Mouse (Mus musculus): ENCODE measurements around the gene Rassf10. TPM values are rescaled to one million over a fixed set of nuclear protein-coding genes. Genes with fewer than 3 reads are reported as not detected.

Gene Rassf10
- polyA plus RNA-seq, 1 experiment from 2014 or later: 3.9 TPM

- no peak overlapping the region for H3K4me2 ChIP-seq (ENCODE audit: low read length)
- 0 out of 2 replicates have a peak, but pooled peaks cover 3% of the 10 kb centered on the region for H3K9me3 ChIP-seq (ENCODE audit: control insufficient read depth, low read length)
- no peak overlapping the region for H3K9ac ChIP-seq (ENCODE audit: low read length)
- no peak overlapping the region for H3K4me3 ChIP-seq (ENCODE audit: control insufficient read depth in 1 of 2, insufficient read depth in 1 of 2, low read depth in 1 of 2, low read length in 2 of 2)
- H3K27me3 ChIP-seq (ENCODE audit: control insufficient read depth, insufficient read depth, low read length): no peaks in the 10 kb centered on the region
- ATAC-seq (ENCODE audit: insufficient number of reproducible peaks, insufficient read depth, low FRiP score, low read depth): no peak
- H3K36me3 ChIP-seq (ENCODE audit: control insufficient read depth, insufficient read depth, low read length): no peaks in the 10 kb centered on the region
- H3K27ac ChIP-seq (replicated peaks in 1 of 2; ENCODE audit: control insufficient read depth in 1 of 2, insufficient read depth in 1 of 2, low read depth in 2 of 2, low read length in 2 of 2): no peak overlapping the region
- no peaks in the 10 kb centered on the region for H3K4me1 ChIP-seq (ENCODE audit: control insufficient read depth in 2 of 2, insufficient read depth in 2 of 2, low read length in 2 of 2)
- 77% methylated on average over 5 of the region's 5 CpGs for WGBS
Measured at GRCm38 (mm10) chr7:112992928-112993327, 39.2 kb downstream of the Rassf10 start.

- Histone ChIP-seq H3K9me3 (ENCODE audit: control insufficient read depth, low read length) (no peaks in the 10 kb centered on the region), H3K4me2 (ENCODE audit: low read length) (no peak overlapping the region), H3K27ac (replicated peaks in 1 of 2; ENCODE audit: control insufficient read depth in 1 of 2, insufficient read depth in 1 of 2, low read depth in 2 of 2, low read length in 2 of 2) (no peak overlapping the region), H3K9ac (ENCODE audit: low read length) (no peak overlapping the region), H3K27me3 (ENCODE audit: control insufficient read depth, insufficient read depth, low read length) (no peaks in the 10 kb centered on the region), H3K4me1 (ENCODE audit: control insufficient read depth in 2 of 2, insufficient read depth in 2 of 2, low read length in 2 of 2) (no peaks in the 10 kb centered on the region), H3K4me3 (ENCODE audit: control insufficient read depth in 1 of 2, insufficient read depth in 1 of 2, low read depth in 1 of 2, low read length in 2 of 2) (no peak overlapping the region), H3K36me3 (ENCODE audit: control insufficient read depth, insufficient read depth, low read length) (no peaks in the 10 kb centered on the region)
- 72% methylated on average over 3 of the region's 3 CpGs for WGBS
- no peak for ATAC-seq (ENCODE audit: insufficient number of reproducible peaks, insufficient read depth, low FRiP score, low read depth)
Measured at GRCm38 (mm10) chr7:113003565-113004255, 49.9 kb downstream of the Rassf10 start.

- no peak for ATAC-seq (ENCODE audit: insufficient number of reproducible peaks, insufficient read depth, low FRiP score, low read depth)
Measured at GRCm38 (mm10) chr7:113005726-113006125, 52.0 kb downstream of the Rassf10 start.

More at GRCm38 (mm10) chr7:113005726-113006125, 52.0 kb downstream of the Rassf10 start:
- 82% methylated on average over 6 of the region's 6 CpGs for WGBS
- H3K4me2 ChIP-seq (ENCODE audit: low read length): no peak overlapping the region
- no peak overlapping the region for H3K9ac ChIP-seq (ENCODE audit: low read length)
- no peak overlapping the region for H3K4me3 ChIP-seq (ENCODE audit: control insufficient read depth in 1 of 2, insufficient read depth in 1 of 2, low read depth in 1 of 2, low read length in 2 of 2)
- no peak overlapping the region for H3K27ac ChIP-seq (replicated peaks in 1 of 2; ENCODE audit: control insufficient read depth in 1 of 2, insufficient read depth in 1 of 2, low read depth in 2 of 2, low read length in 2 of 2)
- no peaks in the 10 kb centered on the region for H3K9me3 ChIP-seq (ENCODE audit: control insufficient read depth, low read length)
- H3K36me3 ChIP-seq (ENCODE audit: control insufficient read depth, insufficient read depth, low read length): no peaks in the 10 kb centered on the region
- H3K27me3 ChIP-seq (ENCODE audit: control insufficient read depth, insufficient read depth, low read length): no peaks in the 10 kb centered on the region
- no peaks in the 10 kb centered on the region for H3K4me1 ChIP-seq (ENCODE audit: control insufficient read depth in 2 of 2, insufficient read depth in 2 of 2, low read length in 2 of 2)

Measured in heart, embryonic 14.5 days (tissue).